Mouse (Mus musculus) megakaryocyte, adult 5-6 weeks (primary cell): ENCODE data around the gene Vapb. TPM values are rescaled to one million over a fixed set of nuclear protein-coding genes. Genes with fewer than 3 reads are reported as not detected.

Source experiments
- ATAC-seq: 2 replicates; pipeline ENCODE4 v1.8.0; 2016; ENCODE audit warnings: mild to moderate bottlenecking, inconsistent platforms; ENCODE audit not compliant: poor library complexity, severe bottlenecking
- total RNA-seq, 2 experiments: library from RNA; stranded (forward) in 1 of 2; stranded (reverse) in 1 of 2; fragments of 153-499, 151-499 nt in 1 of 2; fragments of 221-1000, 200-1000 nt in 1 of 2; gene quantifications; 2 replicates each; pipeline versions ENCODE4 v1.2.3 to v1.2.4; 2015 to 2017

Vapb gene
- total RNA-seq, 2 experiments from 2014 or later: 11.2 to 85.1 TPM

DNA sequence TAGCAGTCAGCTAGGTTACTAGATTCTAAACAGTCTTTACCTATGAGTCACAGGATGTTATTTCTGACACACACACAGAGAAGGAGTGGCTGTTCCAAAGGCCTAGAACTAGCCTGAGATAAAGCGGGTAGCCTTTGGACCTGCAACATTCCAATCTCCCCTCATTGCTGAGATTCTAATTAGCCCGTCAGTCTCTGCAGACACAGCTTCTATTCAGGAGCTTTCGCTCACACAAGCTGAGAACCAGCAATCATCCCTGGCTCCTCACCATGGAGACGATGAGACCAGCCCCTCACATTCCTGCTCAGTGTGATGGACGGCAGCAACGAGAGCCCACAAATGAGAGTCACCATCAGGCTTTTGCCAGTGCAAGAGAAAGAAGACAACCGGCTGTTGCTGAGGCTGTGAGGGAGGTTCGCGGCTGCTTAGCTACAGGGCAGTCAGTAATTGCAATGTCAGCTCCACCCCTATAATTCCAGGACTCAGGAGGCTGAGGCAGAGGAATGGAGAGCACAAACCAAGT is 6.8 kb upstream of the Vapb start:
- ATAC-seq: no peak

DNA sequence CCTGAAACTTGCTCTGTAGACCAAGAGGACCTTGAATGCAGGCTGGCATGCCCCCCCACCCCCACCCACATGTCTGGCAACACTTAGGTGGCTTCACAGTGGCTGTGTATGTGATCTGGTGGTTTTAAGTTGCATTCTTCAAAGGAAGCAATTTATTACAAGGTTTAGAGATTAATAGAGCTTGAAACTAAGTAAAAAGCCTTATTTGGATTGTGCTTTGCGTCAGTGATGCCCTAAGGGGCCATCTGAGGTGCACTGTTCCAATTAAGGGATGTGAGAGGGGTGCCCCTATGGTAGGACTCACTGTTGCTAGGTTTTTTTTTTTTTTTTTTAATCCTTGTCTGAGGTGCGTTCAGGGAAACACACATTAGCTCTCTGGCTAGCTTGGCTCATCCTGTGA is 2.9 kb upstream of the Vapb start:
- ATAC-seq: no peak

DNA sequence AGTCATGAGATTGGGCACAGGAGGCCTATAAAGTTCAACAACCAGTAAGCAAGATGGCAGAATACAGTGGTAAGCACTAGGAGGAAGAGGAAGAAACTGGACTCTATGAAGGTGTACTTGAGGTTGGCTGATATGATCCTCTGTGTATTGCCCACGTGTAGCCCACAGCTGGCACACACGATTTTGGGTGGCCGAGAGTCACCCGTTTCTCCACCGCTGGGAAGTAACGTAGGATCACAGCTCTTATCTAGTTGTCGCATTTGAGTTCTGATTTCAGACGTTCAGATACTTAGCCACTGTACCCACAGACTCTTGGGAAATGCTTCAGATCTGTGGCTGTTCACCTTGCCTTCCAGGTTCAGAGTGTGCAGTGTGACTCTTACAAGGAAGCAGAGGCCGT is 921 bp downstream of the Vapb start:
- 0 out of 2 replicates have a peak, but pooled peaks have one; percentile 11 for ATAC-seq

DNA sequence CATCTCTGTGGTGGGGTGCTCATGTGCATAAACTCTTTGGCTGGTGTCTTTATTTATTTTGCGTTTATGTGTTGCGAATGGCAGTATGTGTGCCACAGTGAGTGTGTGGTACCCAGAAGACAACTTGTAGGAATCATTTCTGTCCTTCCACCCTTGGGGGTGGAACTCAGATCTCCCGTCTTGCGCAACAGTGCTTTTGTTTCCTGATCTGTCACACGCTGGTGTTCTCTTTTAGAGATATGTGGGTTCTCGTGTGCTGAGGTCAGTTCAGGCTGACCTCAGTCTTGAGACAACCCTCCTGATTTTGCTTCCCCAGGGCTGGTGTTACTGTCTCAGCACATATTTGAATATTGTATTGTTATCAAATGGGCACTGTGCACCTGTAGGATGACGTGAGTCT is 1.8 kb downstream of the Vapb start:
- ATAC-seq: peak; percentile 42

DNA sequence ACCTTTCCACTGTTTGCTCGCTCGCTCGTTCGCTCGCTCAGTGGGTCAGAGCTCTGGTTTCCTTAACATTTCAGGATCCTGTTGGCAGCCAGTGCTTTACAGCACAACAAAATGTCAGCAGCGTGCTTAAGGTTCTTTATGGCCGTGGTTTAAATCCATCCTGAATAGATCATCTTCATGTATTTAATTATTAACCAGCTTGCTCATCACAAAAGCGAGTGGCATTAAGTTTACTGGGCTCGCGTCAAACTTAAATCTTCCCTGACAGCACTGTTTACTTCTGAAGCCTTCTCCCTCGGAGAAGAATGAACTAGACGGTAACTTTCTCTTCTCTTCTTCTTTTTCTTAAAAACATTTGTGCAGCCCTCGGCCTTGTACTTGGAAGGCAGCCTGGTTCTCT is 4.8 kb downstream of the Vapb start:
- no peak for ATAC-seq

DNA sequence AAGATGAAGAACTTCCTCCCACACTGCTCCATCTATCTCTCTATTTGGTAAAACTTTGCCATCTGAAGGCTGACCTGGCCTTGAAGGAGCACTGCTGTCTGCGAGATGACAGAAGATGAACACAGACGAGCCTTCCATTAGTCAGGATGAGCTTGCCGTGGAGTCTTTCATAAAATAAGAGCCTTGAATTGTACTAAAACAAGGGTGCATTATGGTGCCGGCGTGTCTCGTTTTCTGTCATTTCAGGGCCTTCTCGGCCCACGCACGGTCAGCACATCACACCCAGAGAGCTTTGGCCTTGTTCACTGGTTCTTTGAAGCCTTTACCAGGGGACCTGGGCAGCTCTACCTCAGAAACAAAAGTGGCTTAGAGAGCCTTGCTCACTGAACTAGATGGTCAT is 5.4 kb downstream of the Vapb start:
- ATAC-seq: no peak

DNA sequence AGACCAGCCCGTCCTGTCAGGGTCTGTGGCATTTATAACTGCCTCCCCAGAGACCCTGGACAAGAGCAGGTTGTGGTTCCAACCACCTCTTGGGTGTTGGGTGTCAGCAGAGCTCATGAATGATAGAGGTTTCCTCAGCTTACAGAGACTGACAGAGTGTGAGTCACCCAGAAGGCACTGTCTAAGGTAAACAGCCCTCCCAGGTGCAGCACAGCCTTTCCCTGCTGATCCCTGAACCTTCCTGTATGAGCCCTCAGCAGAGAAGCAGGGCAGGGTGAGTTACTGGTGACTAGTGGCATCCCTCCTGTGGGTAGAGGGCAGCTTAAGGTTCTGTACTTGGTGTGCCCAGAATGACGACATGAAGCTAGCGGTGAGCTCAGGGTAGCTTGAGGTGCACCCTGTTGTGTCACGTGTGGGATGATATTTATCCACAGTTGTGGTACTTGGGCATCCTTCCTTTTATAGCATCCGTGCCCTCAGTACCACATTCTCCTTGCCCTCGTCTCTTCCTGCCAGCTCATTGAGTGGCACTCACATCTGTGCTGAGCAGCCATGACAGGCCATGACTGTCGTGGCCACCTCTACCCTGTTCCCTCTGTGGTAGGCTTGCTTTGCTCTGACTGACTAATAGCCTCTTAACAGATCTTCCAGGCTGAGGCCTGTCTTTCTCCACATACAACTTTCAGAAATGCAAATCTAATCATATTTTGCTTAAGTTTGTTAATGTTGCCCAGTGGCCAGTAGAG is 6.9 kb downstream of the Vapb start:
- peak; percentile 15; the same call in 1 of the 2 replicates for ATAC-seq

DNA sequence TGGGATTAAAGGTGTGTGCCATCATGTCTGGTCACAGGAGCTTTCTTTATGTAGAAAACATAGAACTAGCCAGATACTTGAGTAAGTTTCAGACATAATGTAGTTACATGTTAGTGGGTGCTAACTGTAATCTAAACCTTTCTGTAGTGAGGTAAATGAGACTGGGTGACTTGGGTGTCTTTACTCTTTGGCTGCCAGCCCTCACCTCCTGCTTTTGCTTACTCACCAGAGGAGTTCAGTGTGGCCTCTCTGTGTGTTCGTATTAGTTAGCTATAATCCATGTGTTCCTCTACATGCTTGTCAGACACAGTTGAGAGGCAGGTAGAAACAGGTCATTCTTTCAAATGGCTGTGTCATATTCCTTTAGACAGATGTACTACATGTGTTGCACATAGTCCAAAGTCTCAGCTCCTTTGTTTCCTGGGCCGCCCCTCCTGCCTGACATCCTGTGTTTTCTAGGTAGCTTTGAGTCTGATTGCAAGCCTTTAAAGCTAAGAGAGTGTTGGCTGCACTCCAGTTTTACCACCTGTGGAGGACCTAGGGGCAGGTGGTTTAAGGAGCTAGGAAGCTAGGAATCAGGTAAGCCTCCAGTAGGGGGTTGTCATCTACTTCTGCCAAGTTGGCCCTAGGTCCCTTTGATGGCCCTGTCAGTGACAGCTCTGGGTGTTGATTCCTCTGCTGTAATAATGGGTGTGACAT is 11.8 kb downstream of the Vapb start:
- no peak for ATAC-seq

DNA sequence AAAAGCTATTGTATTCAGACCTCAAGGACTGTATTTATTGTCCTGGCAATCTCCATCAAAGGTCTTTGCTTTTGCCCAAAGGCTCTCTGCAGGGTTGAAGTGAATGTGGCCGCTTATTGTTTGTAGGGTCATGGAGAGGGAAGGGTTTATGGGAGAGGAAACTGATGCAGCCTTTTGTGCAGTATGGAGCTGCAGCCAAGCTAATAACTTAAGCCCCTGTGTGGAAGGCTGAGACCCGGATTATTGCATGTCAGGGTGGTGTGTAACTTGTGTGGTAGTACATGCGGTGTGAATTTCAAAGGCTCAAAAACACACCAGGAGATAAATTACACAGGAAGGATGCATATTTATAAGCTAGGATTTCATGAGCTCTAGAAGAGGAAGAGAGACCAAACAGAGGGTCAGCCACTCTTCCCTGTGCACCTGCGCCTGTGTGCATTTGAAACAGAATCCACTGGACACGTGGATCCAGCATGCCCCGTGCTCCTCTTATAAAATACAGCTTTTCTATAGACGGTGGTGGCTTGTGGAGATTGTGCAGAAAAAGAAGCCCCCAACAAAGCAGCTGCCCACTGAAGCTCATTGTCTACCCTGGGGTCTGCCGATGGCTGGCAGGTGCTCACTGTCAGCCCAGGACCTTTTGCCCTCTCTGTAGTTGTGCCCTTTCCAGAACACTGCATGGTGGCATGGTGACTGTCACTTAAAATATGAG is 18.3 kb downstream of the Vapb start:
- no peak for ATAC-seq

DNA sequence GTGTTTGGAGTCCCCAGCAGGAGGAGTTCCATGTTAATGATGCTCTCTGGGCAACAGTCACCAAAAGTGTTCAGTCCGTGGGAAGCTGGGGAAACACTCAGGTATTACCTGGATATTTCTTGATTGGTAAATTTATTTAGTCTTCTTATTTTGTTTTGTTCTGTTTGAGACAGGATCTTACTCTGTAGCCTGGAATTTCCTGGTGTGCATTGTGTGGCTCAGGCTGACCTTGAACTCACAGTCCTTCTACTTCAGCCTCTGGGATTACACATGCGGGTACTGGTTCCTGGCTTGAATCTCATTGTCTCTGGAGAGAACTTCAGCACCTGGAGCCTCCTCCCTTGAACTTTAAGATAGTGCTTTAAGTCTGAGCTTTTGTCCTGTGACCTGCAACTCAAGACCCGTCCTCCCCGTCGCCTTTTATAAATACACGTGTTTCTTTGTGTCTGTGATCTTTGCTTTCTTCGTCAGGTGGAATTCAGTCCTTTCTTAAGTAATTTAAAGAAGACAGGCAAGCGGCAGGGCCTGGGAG is 20.4 kb downstream of the Vapb start:
- ATAC-seq: no peak

DNA sequence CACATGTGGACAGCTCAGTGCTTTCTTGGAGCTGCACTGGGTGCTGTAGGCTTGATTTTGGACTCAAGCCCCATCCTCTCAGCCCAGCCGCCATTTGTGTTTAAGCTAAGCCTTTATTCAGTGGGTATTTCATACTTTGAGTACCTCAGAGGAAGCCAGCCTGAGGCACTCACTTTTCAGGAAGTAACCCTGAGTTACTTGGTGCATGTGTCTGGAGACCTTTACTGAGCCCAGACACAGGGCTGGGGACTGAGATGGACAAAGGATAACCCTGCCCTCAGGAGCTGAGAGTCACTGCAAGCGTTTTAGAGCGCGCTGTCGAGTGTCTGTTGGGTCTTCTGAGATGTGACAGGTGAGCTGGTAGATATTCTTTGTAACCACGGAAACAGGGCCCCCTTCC is 23.3 kb downstream of the Vapb start:
- peak; percentile 33; the same call in 1 of the 2 replicates for ATAC-seq

DNA sequence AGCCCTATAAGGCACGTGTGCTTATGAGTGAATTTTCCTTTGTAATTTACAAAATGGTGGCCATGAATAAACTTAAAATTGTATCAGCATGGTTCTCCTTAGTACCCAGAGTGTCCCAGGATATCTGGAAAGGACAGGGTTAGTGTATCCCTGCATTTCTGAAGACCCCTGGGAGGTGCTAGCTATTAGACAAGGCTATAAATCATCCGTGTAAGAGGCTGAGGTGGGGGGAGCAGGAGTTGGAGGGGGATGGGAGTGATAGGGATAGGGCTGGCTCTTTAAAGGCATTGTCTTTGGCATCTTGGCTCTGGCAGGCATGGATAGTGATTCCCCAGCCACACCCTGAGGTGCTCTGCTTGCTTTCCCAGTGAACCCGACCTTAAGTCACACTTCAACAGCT is 27.3 kb downstream of the Vapb start:
- no peak for ATAC-seq

DNA sequence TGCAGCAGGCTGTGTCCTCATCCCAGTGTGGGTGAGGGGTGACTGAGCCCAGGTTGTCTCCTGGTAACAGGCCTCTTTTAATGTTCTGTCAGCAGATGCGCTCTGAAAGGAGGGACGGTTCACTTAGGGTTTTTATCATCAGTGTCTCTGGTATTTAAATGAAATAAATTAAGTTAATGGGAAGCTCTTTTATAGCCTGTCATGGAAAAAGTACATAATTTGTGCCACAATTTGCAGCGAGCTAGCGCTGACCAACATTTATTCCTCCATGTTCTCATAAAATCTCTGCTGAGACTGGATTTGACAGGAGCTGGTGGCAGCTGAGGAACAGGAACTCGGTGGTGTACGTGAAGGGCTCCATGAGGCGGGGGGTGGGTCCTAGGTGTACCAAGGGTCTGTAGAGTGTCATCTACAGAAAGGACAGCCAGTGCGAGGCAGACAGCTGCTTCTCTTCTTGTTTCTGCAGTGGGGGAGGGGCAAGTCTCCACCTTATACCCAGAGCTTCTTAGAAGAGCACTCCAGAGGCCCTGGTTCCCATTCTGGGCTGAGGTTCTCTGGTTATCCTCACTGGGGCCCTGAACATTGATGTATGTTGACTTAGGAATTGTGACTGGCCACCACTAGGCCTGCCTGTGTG is 30.8 kb downstream of the Vapb start:
- no peak for ATAC-seq

DNA sequence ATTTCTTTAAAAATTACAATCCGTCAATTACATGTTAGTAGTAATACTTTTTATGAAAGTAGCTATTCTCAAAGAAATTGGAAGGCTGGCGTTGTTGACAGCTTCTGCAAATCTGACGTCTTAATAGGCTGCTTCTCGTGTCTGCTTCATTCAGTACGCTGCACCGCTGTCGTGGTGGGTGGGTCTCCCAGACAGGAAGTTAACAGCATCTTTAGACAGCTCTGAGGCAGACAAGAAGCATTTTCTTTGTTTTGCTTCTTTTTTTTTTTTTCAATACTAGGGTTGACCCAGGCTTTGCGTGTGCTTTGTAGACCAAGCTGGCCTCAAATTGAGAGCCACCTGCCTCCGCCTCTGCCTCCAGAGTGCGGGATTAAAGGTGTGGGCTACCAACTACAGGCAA is 31.9 kb downstream of the Vapb start:
- ATAC-seq: peak; percentile 43

DNA sequence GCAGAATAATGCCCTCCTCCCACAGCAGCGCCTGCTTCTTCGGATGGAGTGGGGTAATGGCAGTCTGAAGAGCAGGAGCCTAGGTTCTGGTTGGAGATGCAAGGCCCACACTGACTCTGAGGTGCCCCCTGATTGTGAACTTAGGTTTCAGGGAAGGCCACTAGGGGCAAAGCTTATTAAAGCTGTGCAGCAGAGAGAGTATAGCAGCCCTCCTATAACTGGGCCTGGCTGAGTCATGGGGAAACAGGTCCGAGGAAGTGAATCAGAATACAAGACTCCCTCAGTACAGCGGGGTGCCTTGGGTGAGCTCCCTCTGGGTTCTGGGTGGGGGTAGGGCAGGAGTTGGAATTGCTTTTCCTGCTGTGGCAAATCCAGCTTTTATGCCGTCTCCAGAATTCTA is 33.3 kb downstream of the Vapb start:
- no peak for ATAC-seq

DNA sequence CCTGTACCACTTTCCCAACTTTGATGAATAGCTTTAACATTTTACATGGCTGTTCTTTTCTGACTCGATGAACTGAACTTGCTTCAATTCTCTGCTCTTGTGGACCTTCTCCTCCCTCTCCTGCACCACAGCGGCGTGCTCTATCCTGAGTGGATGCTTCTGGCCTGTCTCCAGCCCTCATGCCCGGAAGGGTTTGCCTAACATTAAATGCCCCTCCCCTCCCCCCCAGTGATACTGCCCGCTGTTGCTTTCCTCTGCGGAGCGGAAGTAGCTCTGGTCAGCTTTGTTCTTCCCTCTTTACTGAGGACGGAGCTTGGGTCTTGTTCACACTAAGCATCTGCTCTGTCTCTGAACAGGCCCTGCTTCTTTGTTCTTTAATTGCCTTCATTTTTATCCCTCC is 34.4 kb downstream of the Vapb start:
- ATAC-seq: 0 out of 2 replicates have a peak, but pooled peaks have one; percentile 14

DNA sequence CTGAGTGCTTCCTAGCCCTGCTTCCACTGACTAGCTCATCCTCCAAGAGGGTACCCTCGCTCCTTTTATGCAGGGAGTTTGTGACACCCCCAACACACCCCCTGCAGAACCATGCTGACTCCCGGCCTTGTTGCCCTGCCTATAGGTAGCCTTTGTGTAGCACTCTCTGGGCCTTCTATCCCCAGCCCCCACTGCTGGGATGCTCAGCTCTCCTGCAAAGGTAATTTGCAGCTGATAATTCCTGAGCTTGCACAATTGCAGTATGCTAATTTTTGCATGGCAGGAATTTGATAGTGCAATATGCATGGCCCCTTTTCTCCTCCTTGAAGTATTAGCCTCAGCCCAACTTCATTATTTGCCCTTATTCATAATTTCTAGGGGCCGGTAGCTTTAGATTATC is 38.2 kb downstream of the Vapb start:
- no peak for ATAC-seq

DNA sequence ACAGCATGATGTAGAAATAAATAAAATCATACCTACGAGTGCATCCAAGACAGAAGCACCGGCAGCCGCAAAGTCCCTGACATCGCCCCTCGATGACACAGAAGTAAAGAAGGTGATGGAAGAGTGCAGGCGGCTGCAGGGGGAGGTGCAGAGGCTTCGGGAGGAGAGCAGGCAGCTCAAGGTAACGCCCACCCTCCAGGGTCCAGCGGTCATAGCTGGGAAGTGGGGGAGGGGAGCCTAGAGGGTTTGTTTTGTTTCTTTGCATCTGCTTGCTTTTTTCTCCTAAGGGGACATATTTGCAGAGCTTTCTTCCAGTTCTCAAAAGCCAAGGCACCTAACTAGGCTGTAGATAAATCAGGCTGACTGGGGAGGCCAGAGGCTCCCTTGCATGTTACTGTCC is 38.8 kb downstream of the Vapb start:
- ATAC-seq: no peak

DNA sequence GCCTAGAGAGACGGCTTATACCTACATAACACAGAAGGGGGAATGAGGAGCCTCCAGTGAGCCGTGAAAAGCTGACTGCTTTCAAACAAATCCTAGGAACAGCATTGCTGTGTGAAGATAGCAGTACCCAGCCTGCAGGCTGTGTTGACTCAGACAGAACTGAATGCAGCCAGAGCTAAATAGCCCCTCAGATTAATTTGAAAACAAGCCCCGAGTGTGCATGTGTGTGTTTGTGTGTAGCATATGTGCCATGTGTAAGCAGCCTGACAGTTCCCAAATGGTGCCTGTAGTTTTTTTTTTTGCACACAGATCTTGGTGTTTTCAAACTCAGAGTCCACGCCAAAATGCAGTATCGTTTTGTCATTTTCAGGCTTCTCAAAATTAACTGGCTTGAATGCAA is 43.6 kb downstream of the Vapb start:
- no peak for ATAC-seq

DNA sequence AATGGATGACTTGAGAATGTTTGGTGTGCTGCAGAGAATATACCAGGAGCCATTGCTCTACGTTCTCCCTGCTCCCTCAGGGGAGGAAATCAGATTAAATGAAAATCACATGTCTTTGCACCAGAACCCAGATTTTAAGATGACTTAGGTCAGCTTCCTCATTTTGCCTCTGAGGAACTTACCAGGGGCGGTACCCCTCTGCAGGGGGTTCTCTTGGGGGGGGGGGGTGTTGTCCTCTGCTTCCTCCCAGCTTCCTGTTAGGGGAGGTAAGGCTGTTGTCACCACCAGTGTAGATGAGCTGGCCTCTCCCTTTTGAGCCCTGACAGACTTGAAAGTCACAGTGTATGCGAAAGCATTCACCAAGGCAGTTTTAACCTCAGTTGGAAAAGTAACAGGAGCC is 47.1 kb downstream of the Vapb start:
- ATAC-seq: peak; percentile 88

DNA sequence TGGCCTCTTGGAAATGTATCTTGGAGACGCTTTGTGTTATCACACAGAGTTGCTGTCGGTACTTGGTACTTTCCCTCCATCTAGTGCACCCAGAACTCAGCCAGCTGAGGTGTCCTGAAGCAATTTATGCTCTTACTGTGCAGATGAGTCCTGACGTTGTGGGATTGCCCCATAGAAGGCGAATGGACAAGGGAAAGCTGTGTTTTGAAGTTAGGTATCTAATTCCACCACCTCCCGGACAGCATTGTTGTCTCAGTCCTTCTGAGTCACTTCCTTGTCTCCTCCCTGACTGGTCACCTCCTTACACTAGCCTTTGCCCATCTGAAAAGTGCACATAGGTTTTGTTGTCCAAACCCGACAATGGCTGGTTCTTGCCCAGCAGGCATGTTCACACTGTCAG is 47.6 kb downstream of the Vapb start:
- ATAC-seq: peak; percentile 37
